Mouse (Mus musculus) CH12.LX (cell line): ENCODE data around the gene Rab3d. TPM values are rescaled to one million over a fixed set of nuclear protein-coding genes. Genes with fewer than 3 reads are reported as not detected.
"Not testable (repeated sequence)": the region's sequence is repeated elsewhere in the genome, so short reads cannot be mapped to it uniquely, and the experiment has no call there.

Experiments
- DNase-seq: peaks from one replicate; pipeline ENCODE4 v3.0.0-alpha.2; 2013; ENCODE audit errors: extremely low read depth
- H3K27ac ChIP-seq: 2 replicates; pipeline ENCODE4 v1.5.1; 2012; ENCODE audit warnings: low read depth, mild to moderate bottlenecking, control low read depth, moderate library complexity; ENCODE audit not compliant: insufficient read depth
- H3K27me3 ChIP-seq: replicated peaks from 2 replicates; pipeline ENCODE3; 2012; ENCODE audit warnings: inconsistent platforms
- H3K36me3 ChIP-seq, 2 experiments: replicated peaks in 1 of 2; 2 replicates each; pipeline versions ENCODE3 to v1.6.1; 2012; ENCODE audit warnings: inconsistent platforms in 1 of 2, low read length in 1 of 2, mild to moderate bottlenecking in 1 of 2, mixed read lengths in 1 of 2, moderate library complexity in 1 of 2; ENCODE audit not compliant: control insufficient read depth in 1 of 2, insufficient read depth in 1 of 2
- H3K4me1 ChIP-seq, 2 experiments: 2 replicates each; pipeline ENCODE4 v1.6.1; 2012; ENCODE audit warnings: inconsistent platforms in 1 of 2, moderate library complexity in 1 of 2; ENCODE audit not compliant: insufficient read depth in 2 of 2, control insufficient read depth in 1 of 2
- H3K4me2 ChIP-seq: 2 replicates; pipeline ENCODE4 v1.6.1; 2012; ENCODE audit warnings: low read depth, mild to moderate bottlenecking, control low read depth; ENCODE audit not compliant: poor library complexity, insufficient read depth, severe bottlenecking
- H3K4me3 ChIP-seq, 3 experiments: fragments of 150-350 bp in 1 of 3; sonication (generic) in 1 of 3; replicated peaks in 1 of 3; 2 replicates each; pipeline versions ENCODE3 to v1.5.1; 2011 to 2012; ENCODE audit warnings: low read depth in 2 of 3, low read length in 2 of 3, mild to moderate bottlenecking in 2 of 3, moderate library complexity in 2 of 3, control low read depth in 1 of 3, improper control_type of control experiment in 1 of 3, inconsistent platforms in 1 of 3, mixed read lengths in 1 of 3; ENCODE audit not compliant: poor library complexity in 1 of 3
- H3K79me2 ChIP-seq: replicated peaks from 2 replicates; pipeline ENCODE4 v1.6.1; 2012; ENCODE audit warnings: mild to moderate bottlenecking, moderate library complexity; ENCODE audit not compliant: control insufficient read depth, poor library complexity, insufficient read depth, severe bottlenecking; ENCODE audit errors: extremely low read depth
- H3K9ac ChIP-seq: 2 replicates; pipeline ENCODE4 v1.6.1; 2012; ENCODE audit warnings: low read depth, mild to moderate bottlenecking, control low read depth, moderate library complexity; ENCODE audit not compliant: insufficient read depth
- H3K9me3 ChIP-seq: replicated peaks from 2 replicates; pipeline ENCODE3; 2012; ENCODE audit warnings: low read length, inconsistent platforms, mixed read lengths
- CHD1 ChIP-seq: IDR thresholded peaks from 2 replicates; pipeline ENCODE4 v1.6.1; 2012; ENCODE audit warnings: low read depth, low read length, improper control_type of control experiment, inconsistent platforms
- CHD2 ChIP-seq: IDR thresholded peaks from 2 replicates; pipeline ENCODE4 v1.6.1; 2011; ENCODE audit warnings: low read length, improper control_type of control experiment
- CTCF ChIP-seq, 2 experiments: IDR thresholded peaks in 1 of 2; conservative IDR thresholded peaks in 1 of 2; 2 replicates each; pipeline ENCODE4 v1.5.1; 2011 to 2012; ENCODE audit warnings: low read depth in 2 of 2, low read length in 2 of 2, improper control_type of control experiment in 1 of 2, inconsistent platforms in 1 of 2, mild to moderate bottlenecking in 1 of 2, moderate library complexity in 1 of 2
- ETS1 ChIP-seq: conservative IDR thresholded peaks from 2 replicates; pipeline ENCODE4 v1.6.1; 2012; ENCODE audit warnings: low read depth, mild to moderate bottlenecking, inconsistent platforms, low read length, improper control_type of control experiment, moderate library complexity
- GABPA ChIP-seq: IDR thresholded peaks from 2 replicates; pipeline ENCODE4 v1.6.1; 2012; ENCODE audit warnings: low read depth, low read length, improper control_type of control experiment, inconsistent platforms; ENCODE audit not compliant: insufficient replicate concordance
- IRF4 ChIP-seq: IDR thresholded peaks from 2 replicates; pipeline ENCODE4 v1.6.1; 2014; ENCODE audit warnings: low read depth, mild to moderate bottlenecking, inconsistent platforms, low read length, improper control_type of control experiment
- KAT2A ChIP-seq: IDR thresholded peaks from 2 replicates; pipeline ENCODE4 v1.6.1; 2012; ENCODE audit warnings: low read length, improper control_type of control experiment, inconsistent platforms; ENCODE audit not compliant: insufficient replicate concordance
- MAFK ChIP-seq: IDR thresholded peaks from 2 replicates; pipeline ENCODE4 v1.6.1; 2011; ENCODE audit warnings: low read length, improper control_type of control experiment; ENCODE audit not compliant: insufficient replicate concordance
- MEF2A ChIP-seq: IDR thresholded peaks from 2 replicates; pipeline ENCODE4 v1.6.1; 2014; ENCODE audit warnings: low read depth, mild to moderate bottlenecking, inconsistent platforms, low read length, improper control_type of control experiment, borderline replicate concordance
- MXI1 ChIP-seq: IDR thresholded peaks from 2 replicates; pipeline ENCODE4 v1.6.1; 2011; ENCODE audit warnings: mild to moderate bottlenecking, low read depth, low read length, improper control_type of control experiment
- MYC ChIP-seq: IDR thresholded peaks from 2 replicates; pipeline ENCODE4 v1.6.1; 2011; ENCODE audit warnings: low read depth, mild to moderate bottlenecking, improper control_type of control experiment, low read length
- NELFE ChIP-seq: IDR thresholded peaks from 2 replicates; pipeline ENCODE4 v1.6.1; 2011; ENCODE audit warnings: low read depth, low read length, improper control_type of control experiment
- PAX5 ChIP-seq: IDR thresholded peaks from 2 replicates; pipeline ENCODE4 v1.6.1; 2012; ENCODE audit warnings: low read length, inconsistent platforms, mixed read lengths
- RAD21 ChIP-seq: IDR thresholded peaks from 2 replicates; pipeline ENCODE4 v1.6.1; 2011; ENCODE audit warnings: low read depth, mild to moderate bottlenecking, low read length, improper control_type of control experiment, moderate library complexity
- SIN3A ChIP-seq: IDR thresholded peaks from 2 replicates; pipeline ENCODE4 v1.6.1; 2012; ENCODE audit warnings: low read length, improper control_type of control experiment, inconsistent platforms
- SMC3 ChIP-seq: IDR thresholded peaks from 2 replicates; pipeline ENCODE4 v1.6.1; 2011; ENCODE audit warnings: low read depth, low read length, improper control_type of control experiment
- USF1 ChIP-seq: IDR thresholded peaks from 2 replicates; pipeline ENCODE4 v1.6.1; 2014; ENCODE audit warnings: low read depth, mild to moderate bottlenecking, inconsistent platforms, low read length, improper control_type of control experiment
- USF2 ChIP-seq: conservative IDR thresholded peaks from 2 replicates; pipeline ENCODE4 v1.6.1; 2011; ENCODE audit warnings: low read depth, low read length, improper control_type of control experiment
- ZC3H11A ChIP-seq: IDR thresholded peaks from 2 replicates; pipeline ENCODE4 v1.6.1; 2012; ENCODE audit warnings: low read depth, mild to moderate bottlenecking, inconsistent platforms, low read length, improper control_type of control experiment
- ZKSCAN1 ChIP-seq: IDR thresholded peaks from 2 replicates; pipeline ENCODE4 v1.6.1; 2012; ENCODE audit warnings: low read depth, inconsistent platforms, low read length, improper control_type of control experiment, borderline replicate concordance
- ZMIZ1 ChIP-seq: IDR thresholded peaks from 2 replicates; pipeline ENCODE4 v1.6.1; 2012; ENCODE audit warnings: low read depth, mild to moderate bottlenecking, inconsistent platforms, low read length, improper control_type of control experiment
- ZNF384 ChIP-seq: IDR thresholded peaks from 2 replicates; pipeline ENCODE4 v1.6.1; 2012; ENCODE audit warnings: low read depth, low read length, improper control_type of control experiment, inconsistent platforms
- dilution Hi-C: fragments of 300-500 bp; cut with MboI; formaldehyde crosslinking; loops from 2 replicates; pipeline ENCODE4 v1.14.3; 2020; ENCODE audit warnings: low sequenced_read_pairs; ENCODE audit not compliant: extremely low pct_unique_long_range_greater_than_20kb, extremely low pct_ligation_motif_present
- in situ Hi-C: fragments of 300-500 bp; cut with MboI; formaldehyde crosslinking; loops from 3 replicates; pipeline ENCODE4 v1.14.3; 2019; ENCODE audit warnings: low sequenced_read_pairs, low pct_ligation_motif_present, low pct_unique_long_range_greater_than_20kb, mixed read lengths
- polyA plus RNA-seq: library from polyadenylated mRNA; unstranded; fragments of >175 nt; gene quantifications from 2 replicates; pipeline ENCODE4 v1.2.1, GENCODE M21; 2012; ENCODE audit warnings: low read depth; ENCODE audit not compliant: insufficient read length
- total RNA-seq, 2 experiments: library from RNA; depleted of rRNA; stranded (reverse); fragments of 300-350 nt in 1 of 2; fragments of >200 nt in 1 of 2; gene quantifications; 2 replicates each; pipeline ENCODE4 v1.2.3; 2012 to 2014

Gene Rab3d
- total and polyA plus RNA-seq, 3 experiments = 0.90 to 3.7 (median 0.91) TPM

DNA sequence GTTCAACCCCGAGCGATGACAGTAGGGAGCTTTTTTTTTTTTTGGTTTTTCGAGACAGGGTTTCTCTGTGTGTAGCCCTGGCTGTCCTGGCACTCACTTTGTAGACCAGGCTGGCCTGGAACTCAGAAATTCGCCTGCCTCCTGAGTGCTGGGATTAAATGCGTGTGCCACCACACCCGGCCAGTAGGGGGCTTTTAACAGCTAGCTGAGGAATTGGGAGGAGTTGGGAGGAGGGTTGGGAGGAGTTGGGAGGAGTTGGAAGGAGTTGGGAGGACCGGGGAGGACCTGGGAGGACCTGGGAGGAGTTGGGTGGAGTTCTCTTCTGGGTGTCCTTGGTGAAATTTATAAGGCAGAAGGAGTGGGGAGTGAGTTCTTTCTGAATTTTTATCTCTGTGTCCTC lies 48.7 kb downstream of the Rab3d start:
- H3K4me1 ChIP-seq, H3K9me3 ChIP-seq, H3K27ac ChIP-seq, H3K4me3 ChIP-seq, H3K9ac ChIP-seq, in situ Hi-C loops, DNase-seq, H3K36me3 ChIP-seq, H3K4me2 ChIP-seq, H3K79me2 ChIP-seq, dilution Hi-C loops: not testable (repeated sequence)
- peaks cover 67% of the 10 kb centered on the region for H3K27me3 ChIP-seq
- peak in 1 of 2 experiments; percentile 39; a peak in 2 of 4 replicates for TF ChIP-seq CTCF (conservative IDR thresholded peaks at IDR 0.05 in 1 of 2, IDR thresholded peaks at IDR 0.05 in 1 of 2; ENCODE audit: low read depth in 2 of 2, low read length in 2 of 2)

GRCm38 (mm10) chr9:21867726-21868125 lies 50.3 kb downstream of the Rab3d start:
- Histone ChIP-seq H3K27me3 (peaks cover 62% of the 10 kb centered on the region), H3K4me1 (0 out of 4 replicates have a peak, but pooled peaks cover 0 to 2% of the 10 kb centered on the region in 2 experiments), H3K4me2 (no peak overlapping the region), H3K79me2 (no peaks in the 10 kb centered on the region), H3K9ac (no peak overlapping the region), H3K36me3 (no peaks in the 10 kb centered on the region), H3K27ac (no peak overlapping the region), H3K9me3 (peaks cover 2% of the 10 kb centered on the region), H3K4me3 (no peak overlapping the region)
- DNase-seq = no peak
- TF ChIP-seq ZKSCAN1 (no peak), RAD21 (no peak), PAX5 (no peak), CHD1 (no peak), NELFE (no peak), USF1 (no peak), CHD2 (no peak), ETS1 (no peak), CTCF (conservative IDR thresholded peaks at IDR 0.05 in 1 of 2, IDR thresholded peaks at IDR 0.05 in 1 of 2; ENCODE audit: low read depth in 2 of 2, low read length in 2 of 2) (no peak), SIN3A (no peak)
- in situ Hi-C loops (no loop called here), dilution Hi-C loops (no loop called here)

GRCm38 (mm10) chr9:21866641-21867040 lies 51.4 kb downstream of the Rab3d start:
- in situ Hi-C loops = no loop called here
- TF ChIP-seq MYC (no peak), ZNF384 (no peak), MXI1 (no peak), CHD1 (no peak), USF1 (no peak), USF2 (no peak), SMC3 (no peak), MAFK (no peak), ZMIZ1 (no peak), SIN3A (no peak), CHD2 (no peak), ZC3H11A (no peak), MEF2A (no peak), GABPA (no peak), PAX5 (no peak), KAT2A (no peak), IRF4 (no peak)
- Histone ChIP-seq H3K9ac (no peak overlapping the region), H3K4me3 (no peak overlapping the region), H3K27ac (no peak overlapping the region), H3K4me2 (no peak overlapping the region), H3K36me3 (no peaks in the 10 kb centered on the region), H3K79me2 (no peaks in the 10 kb centered on the region), H3K9me3 (peaks cover 9% of the 10 kb centered on the region), H3K27me3 (peaks cover 52% of the 10 kb centered on the region), H3K4me1 (0 out of 4 replicates have a peak, but pooled peaks cover 0 to 2% of the 10 kb centered on the region in 2 experiments)
- dilution Hi-C loops = no loop called here
- DNase-seq = no peak
